Mouse (Mus musculus) liver, embryonic 13.5 days (tissue): ENCODE measurements at regions not wholly inside any gene's neighbourhood (a gene's known extent, or its start where the extent isn't known, plus 50 kb on each side); places are given as distances from the start of the nearest gene placed in this dataset.
"Not testable (repeated sequence)": the region's sequence is repeated elsewhere in the genome, so short reads cannot be mapped to it uniquely, and the experiment has no call there.

Experiments used
- ATAC-seq: fragments of 200-750 bp; cut with Nextera tagmentation; 2 replicates; pipeline ENCODE4 v1.8.0; 2017; ENCODE audit warnings: low read depth, mild to moderate bottlenecking, moderate number of reproducible peaks, moderate library complexity
- DNase-seq: peaks from one replicate; pipeline ENCODE4 v3.0.0; 2022
- H3K27ac ChIP-seq: fragments of 300-500 bp; sonication (generic); 2 replicates; pipeline ENCODE4 v1.5.1; 2015; ENCODE audit warnings: moderate library complexity, mild to moderate bottlenecking, inconsistent platforms
- H3K27me3 ChIP-seq: fragments of 300-500 bp; sonication (generic); 2 replicates; pipeline ENCODE4 v1.6.1; 2015; ENCODE audit warnings: mild to moderate bottlenecking, inconsistent platforms
- H3K36me3 ChIP-seq: fragments of 300-500 bp; sonication (generic); 2 replicates; pipeline ENCODE4 v1.6.1; 2015; ENCODE audit warnings: mild to moderate bottlenecking, inconsistent platforms
- H3K4me1 ChIP-seq: fragments of 300-500 bp; sonication (generic); replicated peaks from 2 replicates; pipeline ENCODE4 v1.6.1; 2015; ENCODE audit warnings: inconsistent platforms
- H3K4me2 ChIP-seq: fragments of 300-500 bp; sonication (generic); 2 replicates; pipeline ENCODE4 v1.6.1; 2015; ENCODE audit warnings: inconsistent platforms, mild to moderate bottlenecking, moderate library complexity
- H3K4me3 ChIP-seq: fragments of 300-500 bp; sonication (generic); replicated peaks from 2 replicates; pipeline ENCODE4 v1.5.1; 2015; ENCODE audit warnings: mild to moderate bottlenecking, inconsistent platforms
- H3K9ac ChIP-seq: fragments of 300-500 bp; sonication (generic); 2 replicates; pipeline ENCODE4 v1.6.1; 2015; ENCODE audit warnings: mild to moderate bottlenecking, inconsistent platforms
- H3K9me3 ChIP-seq: fragments of 300-500 bp; sonication (generic); replicated peaks from 2 replicates; pipeline ENCODE4 v1.6.1; 2016; ENCODE audit warnings: inconsistent platforms
- WGBS: fragments of 180-500 bp; shearing (Covaris S2); methylation state at CpG from one replicate; pipeline ENCODE4 v1.1.7; 2015; ENCODE audit not compliant: insufficient replicate concordance; 5-methylcytosine and 5-hydroxymethylcytosine counted together

DNA sequence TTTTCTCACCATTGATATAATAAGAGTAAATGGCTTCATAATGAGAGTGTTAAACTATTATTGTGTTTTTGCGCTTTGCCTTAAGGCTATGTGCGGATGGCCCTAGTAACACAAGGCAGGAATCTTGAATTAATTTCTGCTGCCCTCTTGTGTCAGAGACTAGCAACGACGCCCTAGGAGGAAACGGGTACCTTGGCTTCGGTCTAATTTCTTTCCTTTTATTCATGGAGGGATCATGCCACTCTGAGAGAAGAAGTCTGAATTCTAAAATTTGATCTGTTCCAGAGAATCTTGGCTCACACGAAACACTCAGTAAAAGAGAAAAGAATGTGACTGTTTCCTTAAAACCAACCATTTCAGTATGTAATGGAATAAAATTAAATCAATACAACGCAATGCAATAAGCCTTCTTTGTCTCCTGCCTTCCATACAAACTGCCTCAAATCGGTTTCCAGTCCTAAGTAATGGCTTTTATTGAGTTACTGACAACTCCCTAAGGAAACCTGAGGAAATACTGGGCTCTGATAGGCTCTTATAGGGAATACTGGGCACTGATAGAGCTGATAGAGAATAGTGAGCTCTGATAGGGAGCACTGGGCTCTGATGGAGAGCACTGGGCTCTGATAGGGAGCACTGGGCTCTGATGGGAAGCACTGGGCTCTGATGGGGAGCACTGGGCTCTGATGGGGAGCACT is 112.0 kb upstream of the Prkcq start:
- Histone ChIP-seq H3K4me1 (no peaks in the 10 kb centered on the region), H3K9ac (no peak overlapping the region), H3K9me3 (no peaks in the 10 kb centered on the region), H3K27me3 (no peaks in the 10 kb centered on the region), H3K36me3 (no peaks in the 10 kb centered on the region), H3K4me3 (no peak overlapping the region), H3K4me2 (no peak overlapping the region), H3K27ac (no peak overlapping the region)
- ATAC-seq (no peak), DNase-seq (no peak)
- WGBS: 23% methylated on average over 9 of the region's 9 CpGs

DNA sequence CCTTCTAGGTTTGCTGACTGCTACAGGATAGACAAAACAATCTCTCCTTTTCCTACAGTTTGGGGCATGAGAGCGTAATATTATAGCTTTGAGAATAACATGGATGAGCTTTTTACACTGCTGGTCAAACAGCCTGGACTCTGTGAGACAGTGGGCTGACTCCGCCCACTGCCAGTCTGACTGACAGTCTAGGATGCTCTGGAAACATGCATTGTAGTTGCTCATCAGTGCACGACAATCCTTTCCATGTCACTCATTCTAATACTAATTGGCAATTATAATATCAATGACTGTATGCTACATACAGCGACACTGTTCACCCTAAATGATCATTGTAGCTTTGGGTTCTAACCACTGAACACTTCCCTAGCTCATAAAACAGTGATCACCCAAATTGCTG is 104.5 kb upstream of the Prkcq start:
- Histone ChIP-seq H3K36me3 (no peaks in the 10 kb centered on the region), H3K9me3 (no peaks in the 10 kb centered on the region), H3K4me2 (no peak overlapping the region), H3K4me1 (no peaks in the 10 kb centered on the region), H3K27ac (no peak overlapping the region), H3K9ac (no peak overlapping the region), H3K27me3 (no peaks in the 10 kb centered on the region), H3K4me3 (no peak overlapping the region)
- no peak for ATAC-seq
- 66% methylated on average over 4 of the region's 4 CpGs for WGBS
- DNase-seq: no peak

DNA sequence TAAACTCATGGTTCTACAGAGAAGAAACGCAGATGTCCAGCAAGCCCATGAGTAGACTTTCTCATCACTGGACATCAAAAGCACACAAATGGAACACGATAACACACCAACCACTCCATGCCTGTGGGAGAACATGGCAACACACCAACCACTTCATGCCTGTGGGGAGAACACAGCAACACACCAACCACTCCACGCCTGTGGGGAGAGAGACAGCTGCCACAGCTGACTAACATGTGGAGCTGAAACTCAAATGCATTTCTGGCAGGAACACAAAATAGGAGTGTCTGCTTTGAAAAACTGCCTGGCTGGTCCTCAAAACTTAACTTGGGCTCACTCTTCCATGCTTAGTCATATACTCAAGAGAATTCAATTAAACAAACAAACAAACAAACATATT is 88.4 kb upstream of the Prkcq start:
- Histone ChIP-seq H3K4me2 (no peak overlapping the region), H3K4me3 (no peak overlapping the region), H3K4me1 (no peaks in the 10 kb centered on the region), H3K36me3 (no peaks in the 10 kb centered on the region), H3K9me3 (no peaks in the 10 kb centered on the region), H3K9ac (no peak overlapping the region), H3K27ac (no peak overlapping the region), H3K27me3 (no peaks in the 10 kb centered on the region)
- WGBS: 64% methylated on average over 3 of the region's 3 CpGs
- DNase-seq (no peak), ATAC-seq (no peak)

DNA sequence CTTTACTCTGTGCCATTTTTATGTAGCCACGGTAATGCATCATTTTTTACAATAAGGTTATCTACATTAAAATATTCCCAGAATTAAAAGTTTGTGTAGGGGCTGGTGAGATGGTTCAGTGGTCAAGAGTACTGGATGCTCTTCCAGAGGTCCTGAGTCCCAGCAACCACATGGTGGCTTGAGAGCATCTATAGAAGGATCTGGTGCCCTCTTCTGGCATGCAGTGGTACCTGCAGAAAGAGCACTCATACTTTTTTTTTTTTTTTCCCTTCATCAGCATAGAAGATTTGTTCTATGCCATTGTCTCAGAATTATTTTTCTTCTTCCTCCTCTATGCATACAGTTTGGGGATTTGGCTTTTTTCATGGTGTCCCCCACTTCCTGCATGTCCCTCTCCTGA is 84.9 kb upstream of the Prkcq start:
- no peaks in the 10 kb centered on the region for H3K27me3 ChIP-seq
- H3K36me3 ChIP-seq: no peaks in the 10 kb centered on the region
- no peak overlapping the region for H3K9ac ChIP-seq
- WGBS: 33% methylated on average over 1 of the region's 1 CpGs
- H3K9me3 ChIP-seq: no peaks in the 10 kb centered on the region
- no peak for DNase-seq
- H3K4me1 ChIP-seq: no peaks in the 10 kb centered on the region
- H3K27ac ChIP-seq: no peak overlapping the region
- no peak for ATAC-seq
- H3K4me3 ChIP-seq: no peak overlapping the region
- H3K4me2 ChIP-seq: no peak overlapping the region

DNA sequence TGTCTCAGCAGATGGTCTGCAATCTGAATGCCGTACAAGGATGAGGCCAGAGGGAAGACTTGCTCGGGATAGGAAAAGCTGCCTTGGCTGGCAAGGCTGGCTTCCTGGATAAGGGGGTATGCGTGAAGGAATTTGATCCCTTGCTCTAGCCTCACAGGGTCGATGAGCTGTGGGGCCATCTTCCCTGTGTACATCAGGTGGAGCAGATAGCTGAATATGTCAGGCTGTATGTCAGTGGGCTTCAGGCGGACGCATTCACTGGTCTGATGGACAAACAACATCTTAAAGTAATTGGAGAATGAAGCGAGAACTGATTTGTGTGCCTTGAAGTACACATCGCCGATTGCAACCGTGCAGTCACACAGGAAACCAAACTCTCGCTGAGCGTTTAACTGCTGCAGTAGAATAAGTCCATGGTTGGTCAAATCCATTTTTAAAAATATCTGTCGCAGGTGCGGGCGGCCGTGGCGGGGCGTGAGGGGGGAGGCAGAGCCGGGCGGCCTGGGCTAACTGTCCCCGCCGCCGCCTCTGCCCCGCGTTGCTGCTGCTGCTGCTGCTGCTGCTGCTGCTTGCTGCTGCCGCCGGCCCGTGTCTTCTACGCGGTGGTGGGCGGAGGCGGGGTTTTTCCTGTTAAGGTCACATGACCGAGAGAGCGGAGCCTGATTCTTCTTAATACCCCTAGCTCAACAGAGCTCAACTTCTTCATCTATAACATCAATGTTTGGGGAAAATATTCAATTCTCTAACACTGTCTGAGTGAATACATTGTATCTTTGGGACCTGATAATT is 71.9 kb upstream of the Prkcq start:
- H3K27ac ChIP-seq, H3K4me1 ChIP-seq, DNase-seq, H3K36me3 ChIP-seq, ATAC-seq, H3K27me3 ChIP-seq, H3K9ac ChIP-seq, H3K9me3 ChIP-seq: not testable (repeated sequence)
- peak overlapping the region; percentile 49 for H3K4me2 ChIP-seq
- 26% methylated on average over 34 of the region's 34 CpGs for WGBS
- H3K4me3 ChIP-seq: 0 out of 2 replicates have a peak overlapping the region, but pooled peaks have one; percentile 13

DNA sequence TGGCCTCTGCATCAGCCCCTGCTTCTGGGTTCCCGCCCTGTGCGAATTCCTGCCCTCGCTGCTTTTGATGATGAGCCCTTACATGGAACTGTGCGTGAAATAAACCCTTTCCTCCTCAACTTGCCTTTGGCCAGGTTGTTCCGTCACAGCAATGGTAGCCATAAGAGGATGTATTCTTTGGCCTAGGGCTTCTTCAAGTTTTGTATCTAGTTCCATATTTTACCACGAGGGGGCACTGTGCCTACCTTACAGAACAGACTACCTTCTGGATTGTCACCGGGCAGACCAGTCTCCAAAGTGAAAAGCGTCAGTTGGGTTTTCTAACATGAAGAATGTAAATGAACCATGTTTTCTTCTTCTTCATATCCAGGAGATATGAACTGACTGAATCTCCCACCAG is 58.7 kb upstream of the Prkcq start:
- no peaks in the 10 kb centered on the region for H3K27me3 ChIP-seq
- H3K4me1 ChIP-seq: no peaks in the 10 kb centered on the region
- H3K4me2 ChIP-seq: no peak overlapping the region
- H3K4me3 ChIP-seq: no peak overlapping the region
- DNase-seq (peak; percentile 5), ATAC-seq (no peak)
- no peaks in the 10 kb centered on the region for H3K36me3 ChIP-seq
- no peak overlapping the region for H3K9ac ChIP-seq
- H3K9me3 ChIP-seq: no peaks in the 10 kb centered on the region
- 31% methylated on average over 8 of the region's 8 CpGs for WGBS
- no peak overlapping the region for H3K27ac ChIP-seq

DNA sequence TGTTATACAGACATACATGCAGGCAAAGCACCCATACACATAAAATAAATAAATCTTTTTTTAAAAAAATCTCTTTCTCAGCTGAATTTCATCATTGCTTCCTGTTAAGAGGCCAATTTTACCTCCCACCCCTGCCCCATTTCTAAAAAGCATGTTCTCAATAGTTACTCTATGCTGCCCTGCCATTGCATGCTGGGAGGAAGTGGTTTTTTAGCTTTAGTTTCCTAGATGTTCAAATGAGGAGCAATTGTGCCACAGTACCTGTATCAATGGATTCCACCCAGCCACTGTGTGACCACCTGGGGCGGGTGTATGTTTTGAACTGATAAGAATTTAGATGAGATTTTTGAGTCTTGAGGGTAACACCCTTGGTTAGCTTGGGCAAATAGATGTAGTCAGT is 53.3 kb upstream of the Prkcq start:
- ATAC-seq (no peak), DNase-seq (no peak)
- no peaks in the 10 kb centered on the region for H3K4me1 ChIP-seq
- H3K36me3 ChIP-seq: no peaks in the 10 kb centered on the region
- no peak overlapping the region for H3K9ac ChIP-seq
- H3K4me2 ChIP-seq: no peak overlapping the region
- H3K9me3 ChIP-seq: no peaks in the 10 kb centered on the region
- no peaks in the 10 kb centered on the region for H3K27me3 ChIP-seq
- H3K27ac ChIP-seq: no peak overlapping the region
- WGBS: 24% methylated on average over 1 of the region's 1 CpGs
- H3K4me3 ChIP-seq: no peak overlapping the region

DNA sequence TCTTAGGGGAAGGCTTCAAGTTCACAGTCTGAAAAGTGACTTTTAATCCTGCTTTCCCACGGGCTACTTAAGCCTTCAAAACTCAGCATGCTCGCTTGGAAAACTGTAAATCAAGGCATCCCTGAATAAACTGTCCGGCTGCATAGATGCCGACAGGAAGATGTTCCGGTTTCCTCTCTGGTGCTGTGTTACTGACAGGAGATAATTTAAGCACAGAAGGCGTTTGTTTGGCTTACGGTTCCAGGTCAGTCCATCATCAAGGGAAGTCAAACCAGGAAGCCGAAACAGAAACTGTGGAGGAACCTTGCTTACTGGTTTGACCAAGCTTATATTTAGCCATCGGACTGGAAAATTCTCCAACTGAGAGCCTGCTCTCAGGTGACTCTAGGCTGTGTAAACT is 52.6 kb upstream of the Prkcq start:
- ATAC-seq (no peak), DNase-seq (no peak)
- no peak overlapping the region for H3K9ac ChIP-seq
- H3K36me3 ChIP-seq: no peaks in the 10 kb centered on the region
- no peak overlapping the region for H3K4me2 ChIP-seq
- H3K4me1 ChIP-seq: no peaks in the 10 kb centered on the region
- no peak overlapping the region for H3K27ac ChIP-seq
- 41% methylated on average over 9 of the region's 9 CpGs for WGBS
- H3K27me3 ChIP-seq: no peaks in the 10 kb centered on the region
- no peak overlapping the region for H3K4me3 ChIP-seq
- no peaks in the 10 kb centered on the region for H3K9me3 ChIP-seq
